Mouse (Mus musculus): ENCODE data around the gene Ksr1.

The Ksr1 gene

DNA sequence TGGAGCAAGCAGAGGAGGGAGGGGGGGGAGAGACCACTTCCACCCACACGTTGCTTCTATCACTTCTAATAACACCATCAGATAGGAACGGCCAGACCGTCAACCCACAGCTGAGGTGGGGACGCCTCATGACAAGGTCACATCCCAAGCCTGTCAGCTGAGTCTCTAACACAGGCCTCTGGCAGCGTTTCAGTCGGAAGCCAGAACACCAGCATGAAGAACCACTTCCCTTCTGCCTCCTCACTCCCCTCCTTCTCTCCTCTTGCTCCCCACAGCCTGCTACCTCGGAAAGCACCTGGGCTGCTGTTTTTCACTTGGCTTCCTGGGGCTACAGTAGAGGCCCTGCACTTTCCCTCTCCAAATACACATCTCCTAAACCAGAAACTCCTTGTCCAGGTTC is 53.4 kb downstream of the Ksr1 start:
- no peak for DNase-seq

DNA sequence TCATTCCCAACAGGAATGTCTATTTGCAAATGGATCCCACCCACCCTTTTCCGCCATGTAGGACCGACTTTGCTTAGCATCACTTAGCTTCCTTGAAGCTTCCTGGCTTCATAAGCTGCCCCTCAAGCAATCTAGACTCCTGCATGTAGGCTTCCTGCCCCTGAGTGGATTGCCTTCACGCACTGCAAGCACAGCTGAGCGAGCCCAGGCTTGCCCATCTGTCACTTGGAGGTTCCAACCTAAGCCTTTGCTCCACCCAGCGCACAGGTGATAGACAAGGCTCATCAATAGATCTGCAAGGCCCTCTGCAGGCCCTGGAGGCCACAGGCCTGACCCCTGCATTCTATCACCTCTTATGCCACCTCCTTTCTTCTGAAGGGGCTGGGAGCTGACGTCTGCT is 54.0 kb downstream of the Ksr1 start:
- DNase-seq: no peak

- DNase-seq: no peak
Measured at GRCm38 (mm10) chr11:79089756-79090155, 56.5 kb downstream of the Ksr1 start.

GRCm38 (mm10) chr11:79089027-79089426 is 57.2 kb downstream of the Ksr1 start:
- no peak for DNase-seq

DNA sequence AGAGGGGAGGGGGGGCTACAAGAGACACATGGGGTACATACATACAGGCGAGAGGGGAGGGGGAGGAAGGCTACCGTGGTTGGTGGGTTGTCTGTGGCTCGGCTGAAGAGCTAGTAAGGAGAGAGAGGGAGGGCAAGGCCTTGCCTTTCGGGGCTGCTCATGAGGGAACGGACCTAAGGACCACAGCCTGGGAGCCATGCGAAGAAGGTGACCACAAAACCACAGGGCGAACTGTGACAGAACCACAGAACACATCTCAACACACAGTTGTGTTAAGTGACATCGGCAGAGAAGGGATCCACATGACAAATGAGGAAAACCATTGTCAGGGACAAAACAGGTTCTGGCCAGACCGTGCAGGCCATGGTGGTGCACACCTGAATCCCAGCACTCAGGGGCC is 57.9 kb downstream of the Ksr1 start:
- no peak for DNase-seq

DNA sequence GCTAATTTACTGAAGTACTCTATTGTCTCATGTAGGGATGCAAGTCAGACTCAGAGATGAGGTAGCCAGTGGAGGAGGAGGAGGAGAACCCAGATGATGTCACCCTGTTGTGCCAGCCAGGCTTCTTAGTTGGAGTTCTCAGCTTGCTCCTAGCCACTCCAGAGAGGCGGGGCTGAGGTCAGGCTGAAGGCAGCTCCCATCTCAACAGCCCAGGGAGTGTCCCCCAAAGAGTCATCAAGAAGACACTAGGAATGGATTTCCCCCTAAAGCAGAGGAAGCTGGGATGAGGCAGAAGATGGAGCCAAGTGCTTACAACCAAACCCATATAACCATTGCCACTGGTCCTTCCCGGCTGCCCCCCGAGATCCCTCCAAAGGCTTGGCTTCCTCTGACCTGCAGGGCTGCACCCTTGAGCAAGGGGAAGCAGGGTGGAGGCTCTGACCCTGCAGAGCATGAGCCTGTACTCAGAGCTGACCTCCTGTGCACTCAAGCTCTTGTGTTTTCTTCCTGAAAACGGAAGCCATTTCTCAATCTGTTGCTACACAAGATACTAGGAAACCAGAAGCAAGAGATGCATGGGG is 58.4 kb downstream of the Ksr1 start:
- no peak for DNase-seq

- DNase-seq: no peak
Measured at GRCm38 (mm10) chr11:79086787-79087186, 59.4 kb downstream of the Ksr1 start.

DNA sequence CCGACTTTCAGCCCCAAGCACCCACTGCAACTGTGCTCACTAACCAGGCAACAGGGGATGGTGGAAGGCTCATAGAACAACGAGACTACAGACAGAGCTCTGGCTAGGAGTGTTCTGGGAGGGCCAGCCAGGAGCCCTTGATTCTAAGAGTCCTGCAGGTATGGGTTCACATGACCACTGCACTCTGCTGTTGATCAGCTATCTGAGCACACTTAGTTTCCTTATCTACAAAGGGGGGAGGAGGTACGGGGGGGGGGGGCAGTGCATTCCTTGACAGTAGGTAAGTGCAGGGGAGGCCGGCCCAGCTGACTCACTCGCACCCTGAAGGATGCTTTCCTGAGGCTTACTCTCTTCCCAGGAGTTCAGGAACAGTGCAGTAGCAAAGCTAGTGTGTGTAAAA is 61.1 kb downstream of the Ksr1 start:
- no peak for DNase-seq

- DNase-seq: no peak
Measured at GRCm38 (mm10) chr11:79083018-79083441, 63.2 kb downstream of the Ksr1 start.

- DNase-seq: no peak
Measured at GRCm38 (mm10) chr11:79080965-79081891, 65.0 kb downstream of the Ksr1 start.

- DNase-seq: no peak
Measured at GRCm38 (mm10) chr11:79080081-79080480, 66.1 kb downstream of the Ksr1 start.

DNA sequence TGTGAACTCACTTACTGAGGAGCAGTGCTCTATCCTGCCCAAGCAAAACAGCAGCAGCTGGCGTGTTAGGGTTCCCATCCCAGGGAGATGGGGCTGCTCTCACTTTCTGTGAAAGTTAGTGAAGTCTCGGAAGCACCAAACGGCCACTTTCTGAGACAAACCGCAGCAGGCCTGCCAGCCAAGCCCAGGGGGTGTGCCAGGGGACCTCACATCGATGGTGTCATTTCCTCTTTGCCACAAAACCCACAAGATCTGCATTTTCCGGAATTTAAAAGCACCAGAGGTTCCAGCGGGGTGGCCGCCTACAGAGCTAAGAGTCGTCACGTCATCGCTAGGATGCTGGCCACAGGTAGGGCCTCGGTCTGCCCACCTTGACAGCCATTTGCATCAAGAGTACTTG is 69.7 kb downstream of the Ksr1 start:
- DNase-seq: no peak

GRCm38 (mm10) chr11:79075044-79075443 is 71.2 kb downstream of the Ksr1 start:
- DNase-seq: no peak

DNA sequence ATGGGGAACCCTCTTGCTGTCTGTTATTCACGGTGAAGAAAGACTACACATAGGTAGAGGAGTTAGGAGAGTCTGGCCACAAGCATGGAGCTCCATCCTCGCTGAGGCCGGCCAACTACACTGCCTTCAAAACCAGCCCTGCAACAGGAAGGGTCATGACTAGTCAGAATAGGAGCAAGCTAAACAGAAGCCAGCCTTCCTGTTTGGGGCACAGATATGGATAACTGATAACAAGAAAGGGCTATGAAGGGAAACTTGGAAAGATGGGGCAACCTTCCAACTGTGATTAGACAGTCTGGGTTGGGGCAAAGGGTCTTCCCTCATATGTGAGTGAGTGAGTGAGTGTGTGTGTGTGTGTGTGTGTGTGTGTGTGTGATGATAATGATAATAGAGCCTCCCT is 71.6 kb downstream of the Ksr1 start:
- no peak for DNase-seq

DNA sequence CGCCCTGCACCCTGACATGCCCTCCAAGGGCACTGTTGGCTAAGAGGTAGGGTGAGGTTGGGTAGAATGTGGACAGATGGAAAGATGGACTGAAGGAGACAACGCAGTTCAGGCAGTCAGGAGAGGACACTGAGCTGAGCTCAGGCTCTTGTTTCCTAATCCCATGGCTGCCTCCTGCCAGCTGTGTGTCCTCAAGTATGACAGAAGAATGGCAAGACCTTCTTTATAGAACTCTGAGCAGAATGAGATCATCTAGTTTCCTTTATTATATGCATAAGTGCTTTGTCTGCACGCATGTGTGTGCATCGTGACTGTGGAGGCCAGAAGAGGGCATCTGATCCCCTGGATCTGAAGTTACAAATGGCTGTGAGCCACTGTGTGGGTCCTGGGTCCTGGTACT is 72.6 kb downstream of the Ksr1 start:
- DNase-seq: no peak

GRCm38 (mm10) chr11:79072108-79072507 is 74.1 kb downstream of the Ksr1 start:
- DNase-seq: no peak

DNA sequence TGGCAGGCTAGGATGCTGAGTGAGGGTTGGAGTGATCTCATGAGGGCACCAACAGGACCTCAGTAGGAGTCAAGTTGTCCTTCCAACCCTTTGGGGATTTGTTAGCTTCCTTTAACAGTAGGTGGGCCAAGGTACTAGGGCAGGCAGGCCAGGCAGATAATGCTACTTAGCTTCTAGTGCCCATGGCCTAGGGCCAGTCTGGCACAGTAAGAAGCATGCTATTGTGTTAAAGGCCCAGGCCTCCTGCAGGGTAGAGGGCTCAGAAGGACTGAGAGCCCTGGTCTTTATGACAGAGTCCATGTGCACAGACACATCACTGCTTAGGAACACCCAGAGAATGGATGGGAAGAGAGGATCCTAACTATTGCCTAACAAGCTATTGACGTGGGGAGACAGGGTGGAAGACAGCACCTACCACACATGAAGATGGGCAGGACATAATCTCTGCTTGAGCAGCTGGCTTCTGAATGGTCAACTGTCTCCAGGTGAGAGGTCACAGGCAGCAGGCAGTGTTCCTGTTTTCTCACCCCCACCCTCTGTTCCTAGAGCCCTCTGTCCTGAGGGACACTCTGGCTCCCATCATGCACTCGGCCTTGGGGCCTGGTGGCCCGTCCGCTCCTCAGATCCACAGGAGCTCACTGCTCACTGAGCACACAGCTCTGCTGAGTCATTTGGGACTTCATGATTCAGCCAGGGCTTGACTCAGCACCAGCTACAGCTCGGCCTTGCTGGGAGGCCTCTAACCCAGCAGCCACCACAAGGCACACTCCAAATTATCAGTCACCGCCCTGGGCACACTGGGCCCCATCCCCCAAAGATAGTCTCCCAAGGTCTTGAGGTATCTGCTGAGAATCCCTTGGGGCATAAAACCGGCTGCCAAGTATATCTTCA is 74.9 kb downstream of the Ksr1 start:
- no peak for DNase-seq

GRCm38 (mm10) chr11:79069453-79070153 is 76.6 kb downstream of the Ksr1 start:
- DNase-seq: no peak

DNA sequence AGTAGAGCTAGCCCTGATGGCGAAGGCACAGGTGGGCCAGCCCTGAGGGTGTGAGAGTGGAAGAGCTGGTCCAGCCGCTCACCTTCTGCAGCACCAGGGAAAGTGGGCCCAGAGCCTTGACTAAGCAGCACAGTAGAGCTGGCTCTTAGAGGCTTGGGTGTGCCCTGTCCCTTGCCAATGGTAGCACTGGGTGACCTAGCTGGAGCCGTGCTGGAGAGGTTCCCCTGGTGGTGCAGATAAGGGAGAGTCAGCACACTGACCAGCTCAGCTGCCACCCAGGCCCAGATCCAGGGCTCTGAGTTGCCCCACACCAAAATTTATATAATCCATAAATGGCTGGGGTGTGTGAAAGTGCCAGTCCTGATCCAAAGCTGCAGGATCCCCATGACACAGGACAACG is 79.0 kb downstream of the Ksr1 start:
- no peak for DNase-seq

DNA sequence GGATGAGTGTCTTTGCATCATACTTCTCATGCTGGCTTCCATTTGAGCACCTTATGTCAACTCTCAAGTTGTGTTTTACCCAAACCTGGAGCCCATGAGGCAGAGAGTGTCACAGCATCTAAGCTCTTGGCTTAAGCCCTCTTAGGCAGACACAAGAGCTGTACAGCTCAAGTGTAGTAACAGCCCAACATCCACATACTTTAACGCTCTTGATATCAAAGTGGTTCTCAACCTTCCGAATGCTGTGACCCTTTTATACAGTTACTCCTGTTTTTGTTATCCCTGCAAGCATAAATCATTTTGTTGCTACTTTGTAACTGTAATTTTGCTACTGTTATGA is 80.0 kb downstream of the Ksr1 start:
- DNase-seq: no peak

GRCm38 (mm10) chr11:79065463-79066190 is 80.6 kb downstream of the Ksr1 start:
- no peak for DNase-seq

GRCm38 (mm10) chr11:79064311-79064710 is 81.9 kb downstream of the Ksr1 start:
- no peak for DNase-seq

All from embryo, embryonic 11 days (tissue).